Mouse (Mus musculus): ENCODE data around the gene Olfr970.
"Not testable (repeated sequence)": the region's sequence is repeated elsewhere in the genome, so short reads cannot be mapped to it uniquely, and the experiment has no call there.

Olfr970 gene

DNA sequence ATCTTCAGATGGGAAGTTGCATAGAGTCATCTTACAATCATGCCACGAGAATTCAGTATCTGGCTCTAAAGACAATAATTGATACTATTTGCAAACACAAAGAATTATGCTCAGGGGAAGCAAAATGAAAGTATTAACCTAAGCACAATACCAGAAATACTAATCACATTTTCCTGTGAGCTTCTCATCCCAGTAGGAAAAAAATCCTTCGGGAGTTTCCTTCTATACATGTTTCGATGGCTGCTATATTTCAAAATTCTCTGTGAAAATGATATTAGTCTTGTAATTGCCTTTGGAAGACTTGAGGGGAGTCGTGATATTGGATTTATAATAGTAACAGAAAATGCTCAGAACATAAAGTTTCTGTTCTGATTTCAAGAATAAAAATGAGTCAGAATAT lies at the start of gene Olfr970:
Gene Olfr970, plus strand, starts transcription at position 301 of the 400 bp plus-strand sequence.
- DNase-seq (ENCODE audit: low spot score in 2 of 2) = no peak

DNA sequence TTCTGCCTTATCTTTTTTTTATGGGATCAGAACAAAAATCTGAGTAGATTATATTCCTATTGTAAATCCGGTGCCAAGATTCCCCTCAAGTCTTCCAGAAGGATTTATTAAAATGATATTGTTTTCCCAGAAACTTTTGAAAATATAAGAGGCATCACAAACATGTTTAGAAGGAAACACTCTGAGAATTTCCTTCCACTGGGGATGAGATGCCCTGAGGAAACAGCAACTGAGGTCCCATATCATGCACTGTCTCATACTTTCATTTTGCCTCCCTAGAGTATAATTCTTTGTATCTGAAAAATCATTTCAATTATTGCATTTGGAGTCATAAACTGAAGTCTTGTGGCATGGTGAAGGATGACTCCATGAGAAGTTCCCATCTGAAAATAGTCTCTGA lies 25.5 kb upstream of the Olfr970 start, which contains the start of gene Olfr968:
Gene Olfr968, minus strand, starts transcription at position 101 of the 400 bp plus-strand sequence.
- DNase-seq (ENCODE audit: low spot score in 2 of 2) = no peak

DNA sequence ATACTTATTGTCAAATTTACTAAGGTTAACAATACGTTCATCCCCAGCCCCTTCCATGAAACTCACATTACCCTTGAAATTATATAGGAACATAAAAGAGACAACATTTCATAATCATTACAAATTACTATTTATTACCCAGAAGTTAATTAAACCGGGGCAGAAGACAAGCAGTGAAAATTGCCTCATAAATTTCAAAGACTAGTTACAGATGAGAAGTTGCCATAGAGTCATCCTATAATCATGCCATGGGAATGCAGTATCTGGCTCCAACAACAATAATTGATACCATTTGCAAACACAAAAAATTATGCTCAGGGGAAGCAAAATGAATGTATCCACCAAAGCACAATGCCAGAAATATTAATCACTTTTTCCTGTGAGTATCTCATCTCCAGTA lies 18.1 kb upstream of the Olfr970 start, which contains the start of gene Olfr969:
Gene Olfr969, plus strand, starts transcription at position 388 of the 400 bp plus-strand sequence.
- no peak for DNase-seq (ENCODE audit: low spot score in 2 of 2)

DNA sequence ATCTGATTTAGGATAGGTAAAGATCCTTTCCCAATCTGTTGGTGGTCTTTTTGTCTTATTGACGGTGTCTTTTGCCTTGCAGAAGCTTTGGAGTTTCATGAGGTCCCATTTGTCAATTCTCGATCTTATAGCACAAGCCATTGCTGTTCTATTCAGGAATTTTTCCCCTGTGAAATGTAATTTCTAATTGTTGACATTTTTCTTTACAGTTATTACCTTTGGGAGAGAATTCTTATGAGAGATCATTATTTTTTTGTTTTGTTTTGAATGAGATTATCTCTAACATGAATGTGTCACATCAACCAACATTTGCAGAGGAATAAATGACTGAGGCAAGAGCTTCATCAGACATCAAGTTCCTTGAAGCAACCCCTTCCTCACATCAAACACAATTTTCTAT lies 27.9 kb downstream of the Olfr970 start, which contains the start of gene Olfr971:
Gene Olfr971, plus strand, starts transcription at position 301 of the 400 bp plus-strand sequence.
- not testable (repeated sequence) for DNase-seq (ENCODE audit: low spot score in 2 of 2)

DNA sequence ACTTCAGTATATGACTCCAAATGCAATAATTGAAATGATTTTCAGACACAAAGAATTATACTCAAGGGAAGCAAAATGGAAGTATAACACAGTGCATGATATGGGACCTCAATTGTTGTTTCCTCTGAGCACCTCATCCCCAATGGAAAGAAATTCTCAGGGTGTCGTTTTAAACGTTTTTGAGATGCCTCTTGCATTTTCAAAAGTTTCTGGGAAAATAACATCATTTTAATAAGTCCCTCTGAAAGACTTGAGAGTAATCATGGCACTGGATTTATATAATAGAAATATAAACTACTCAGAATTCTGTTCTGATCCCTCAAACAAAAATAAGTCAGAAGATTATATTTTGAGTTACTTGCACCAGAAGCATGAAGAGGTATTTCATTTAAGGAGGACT lies 57.5 kb downstream of the Olfr970 start, which contains the start of gene Olfr972:
Gene Olfr972, plus strand, starts transcription at position 301 of the 400 bp plus-strand sequence.
- no peak for DNase-seq (ENCODE audit: low spot score in 2 of 2)
